Mouse (Mus musculus) megakaryocyte progenitor cell, adult 5-6 weeks (primary cell): ENCODE data around the gene Helt. TPM values are rescaled to one million over a fixed set of nuclear protein-coding genes. Genes with fewer than 3 reads are reported as not detected.
A peak's percentile ranks its signal among the peaks of the same experiment; 100 is the strongest.

ENCODE experiments used
- ATAC-seq: replicated peaks from 2 replicates; pipeline ENCODE4 v1.8.0; 2016; ENCODE audit warnings: mild to moderate bottlenecking, moderate TSS enrichment, inconsistent platforms; ENCODE audit not compliant: poor library complexity
- total RNA-seq, 2 experiments: library from RNA; stranded (forward) in 1 of 2; stranded (reverse) in 1 of 2; fragments of 157-497, 149-512 nt in 1 of 2; fragments of 200-1000 nt in 1 of 2; gene quantifications; 2 replicates each; pipeline versions ENCODE4 v1.2.3 to v1.2.4; 2015 to 2017

Helt gene
- total RNA-seq (2015) (not detected in 2 replicates), total RNA-seq (2017) (not detected in 2 replicates)

DNA sequence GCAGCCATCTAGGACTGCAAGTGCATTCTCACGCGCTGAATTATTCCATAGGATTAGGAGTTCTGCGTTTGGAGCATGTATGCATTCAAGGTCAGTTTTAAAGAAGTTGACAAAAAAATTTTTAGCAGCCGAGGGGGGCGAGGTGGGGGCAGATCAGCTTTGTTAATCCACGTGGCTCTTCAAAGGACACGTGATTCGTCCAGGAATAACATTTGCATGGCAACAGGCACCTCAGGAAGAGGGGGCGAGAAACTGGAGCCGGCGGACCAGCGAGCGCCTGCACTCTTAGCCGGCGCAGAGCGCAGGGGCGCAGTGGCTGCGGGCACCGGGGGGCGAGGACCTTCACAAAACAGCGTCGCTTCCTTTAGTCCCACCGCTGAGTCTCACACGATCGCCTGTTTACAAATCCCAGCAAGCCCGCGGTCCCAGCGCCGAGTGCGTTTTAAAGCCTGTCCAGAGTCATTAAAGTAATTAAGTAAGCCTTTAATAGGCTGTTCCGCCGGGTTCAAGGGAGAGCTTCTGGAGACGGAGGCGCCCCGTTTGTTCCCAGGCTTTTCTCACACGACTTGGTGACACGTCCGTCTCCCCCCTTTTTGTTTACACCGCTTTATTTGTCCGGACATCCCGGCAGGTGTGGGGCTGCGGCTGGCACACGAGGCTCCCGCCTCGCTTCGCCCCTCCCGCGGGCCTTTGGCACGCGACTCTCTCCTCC, at the start of gene Helt:
TSS of gene Helt (minus strand) at position 491 of the 712 bp plus-strand sequence.
- ATAC-seq, result no peak

- no peak for ATAC-seq
Measured at GRCm38 (mm10) chr8:46342272-46342671, 47.8 kb upstream of the Helt start.

GRCm38 (mm10) chr8:46340381-46341273, 46.2 kb upstream of the Helt start:
- peak; percentile 60 for ATAC-seq

- no peak for ATAC-seq
Measured at GRCm38 (mm10) chr8:46339317-46339716, 44.8 kb upstream of the Helt start.

GRCm38 (mm10) chr8:46336351-46336750, 41.9 kb upstream of the Helt start:
- peak; percentile 49 for ATAC-seq

DNA sequence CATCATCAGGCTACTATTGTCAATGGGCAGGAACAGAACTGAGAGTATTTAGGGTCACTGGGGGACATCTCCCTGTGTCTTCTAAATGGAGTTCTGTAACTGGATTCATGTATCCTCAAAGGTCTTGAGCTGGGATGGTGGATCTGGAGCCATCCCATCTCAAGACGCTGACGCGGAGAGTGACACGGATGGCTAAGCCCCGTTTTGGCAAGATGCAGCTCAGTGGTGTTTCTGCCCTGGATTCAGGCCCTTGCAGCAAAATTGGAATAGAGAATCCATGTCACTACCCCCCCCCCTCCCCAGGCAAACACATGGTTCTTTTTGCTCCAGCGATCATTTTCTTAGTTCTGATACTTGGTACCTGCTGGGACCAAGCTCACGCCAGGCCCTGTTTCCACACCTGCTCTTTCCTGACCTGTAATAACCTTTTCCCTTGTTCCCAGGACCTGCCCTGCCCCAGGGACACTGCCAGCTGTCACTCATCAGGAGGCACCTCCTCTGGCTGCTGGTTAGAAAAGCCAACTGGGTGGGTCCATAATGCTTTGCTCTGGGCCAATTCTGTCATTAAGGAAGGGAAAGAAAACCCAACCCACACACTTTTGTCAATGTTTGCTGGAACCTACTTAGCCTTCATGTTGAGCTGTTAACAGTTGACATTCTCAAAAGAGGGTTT, 38.1 kb upstream of the Helt start:
- ATAC-seq, result no peak

- peak; percentile 78 for ATAC-seq
Measured at GRCm38 (mm10) chr8:46331801-46332200, 37.3 kb upstream of the Helt start.

DNA sequence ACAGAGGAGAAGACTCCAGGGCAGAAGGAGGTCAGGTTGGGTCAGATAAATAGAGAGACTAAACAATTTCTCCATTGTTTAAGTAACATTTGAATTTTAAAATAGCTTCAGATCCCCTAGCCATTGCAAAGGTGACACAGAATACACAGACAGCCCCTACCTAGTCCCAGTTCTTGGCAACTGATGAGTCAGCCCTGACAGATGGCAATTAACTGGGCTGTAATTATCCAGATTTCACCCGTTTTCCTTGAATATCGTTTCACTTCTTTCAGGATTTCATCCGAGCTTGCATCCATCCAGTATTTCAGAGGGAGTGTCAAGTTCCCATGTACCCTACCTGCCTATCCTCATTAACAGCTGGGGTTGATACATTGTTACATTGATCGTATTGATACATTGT, 34.9 kb upstream of the Helt start:
- no peak for ATAC-seq

DNA sequence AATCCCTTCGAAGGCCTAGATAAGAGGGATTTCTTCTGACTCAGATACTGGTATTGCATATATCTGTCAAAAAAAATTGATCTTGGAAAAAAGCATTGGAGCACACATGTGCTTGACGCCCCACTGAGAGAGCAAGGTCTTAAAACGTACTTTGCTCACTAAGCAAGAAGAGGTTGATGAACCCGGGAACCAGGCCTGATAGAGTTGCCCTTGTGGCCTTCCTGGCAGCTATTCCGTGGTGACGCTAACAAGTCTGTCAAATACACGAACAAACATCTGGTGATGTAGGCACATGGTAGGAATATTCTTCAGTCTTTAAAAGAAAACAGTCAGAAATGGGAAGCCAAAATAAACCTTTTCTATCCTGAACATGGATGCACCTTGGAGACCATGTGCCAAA, 32.8 kb upstream of the Helt start:
- no peak for ATAC-seq

GRCm38 (mm10) chr8:46326715-46327114, 32.2 kb upstream of the Helt start:
- no peak for ATAC-seq

- ATAC-seq, result no peak
Measured at GRCm38 (mm10) chr8:46324676-46325075, 30.2 kb upstream of the Helt start.

- no peak for ATAC-seq
Measured at GRCm38 (mm10) chr8:46323672-46324191, 29.3 kb upstream of the Helt start.

DNA sequence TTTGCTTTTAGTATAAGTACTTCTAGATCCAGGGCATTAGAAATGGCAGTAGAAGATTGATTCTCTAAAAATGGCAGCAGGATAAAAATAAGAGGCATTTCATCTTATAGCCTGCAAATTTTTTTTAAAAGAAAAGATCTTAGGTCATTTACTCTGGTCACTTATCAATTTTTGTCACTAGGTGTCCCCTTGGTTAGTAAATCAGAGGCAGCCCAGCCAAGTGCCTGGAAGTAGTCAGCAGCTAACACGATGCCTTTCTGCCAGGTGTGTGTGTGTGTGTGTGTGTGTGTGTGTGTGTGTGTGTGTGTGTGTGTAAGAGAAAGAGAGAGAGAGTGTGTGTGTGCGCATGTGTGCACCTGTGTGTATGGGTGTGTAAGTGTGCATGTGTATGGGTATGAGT, 28.4 kb upstream of the Helt start:
- peak; percentile 39; the same call in 1 of the 2 replicates for ATAC-seq

GRCm38 (mm10) chr8:46322421-46322820, 27.9 kb upstream of the Helt start:
- ATAC-seq, result no peak

DNA sequence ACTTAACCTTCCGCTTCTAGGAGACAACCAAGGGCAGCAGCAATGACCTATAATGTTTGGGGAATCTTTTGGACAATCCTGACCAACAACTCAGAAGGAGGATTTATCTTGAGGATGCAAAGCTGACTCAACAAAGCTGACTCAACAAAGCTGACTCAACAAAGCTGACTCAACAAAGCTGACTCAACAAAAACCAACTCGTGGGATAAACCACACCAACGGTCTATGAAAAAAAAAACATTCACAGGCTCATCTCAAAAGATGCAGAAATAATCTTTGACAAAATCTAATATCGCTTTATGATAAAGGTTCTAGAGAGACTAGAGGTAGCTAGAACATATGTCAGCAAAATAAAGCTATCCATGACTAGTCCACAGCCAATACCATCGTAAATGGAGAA, 24.3 kb upstream of the Helt start:
- no peak for ATAC-seq

- no peak for ATAC-seq
Measured at GRCm38 (mm10) chr8:46317161-46317560, 22.7 kb upstream of the Helt start.

DNA sequence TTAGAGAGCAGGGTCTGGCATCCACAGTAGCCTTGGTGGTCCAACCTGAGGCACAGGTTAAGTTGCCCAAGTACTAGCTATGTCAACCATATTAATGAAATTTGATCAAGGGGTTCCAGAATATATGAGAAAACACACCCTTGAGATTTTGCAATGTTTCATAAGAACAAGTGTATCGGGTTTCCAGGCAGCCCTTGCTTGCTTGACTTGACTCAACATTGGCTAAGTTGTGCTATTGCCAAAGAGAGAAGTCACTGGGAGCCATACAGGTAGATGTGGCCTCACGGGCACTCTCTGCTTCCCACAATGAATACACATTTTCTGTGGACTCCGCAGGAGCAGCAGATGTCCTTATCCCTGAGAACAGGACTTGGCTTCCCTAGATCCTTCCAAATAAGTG, 19.3 kb upstream of the Helt start:
- no peak; the same call in 1 of the 2 replicates for ATAC-seq

GRCm38 (mm10) chr8:46311159-46311558, 16.7 kb upstream of the Helt start:
- ATAC-seq, result peak; percentile 99

DNA sequence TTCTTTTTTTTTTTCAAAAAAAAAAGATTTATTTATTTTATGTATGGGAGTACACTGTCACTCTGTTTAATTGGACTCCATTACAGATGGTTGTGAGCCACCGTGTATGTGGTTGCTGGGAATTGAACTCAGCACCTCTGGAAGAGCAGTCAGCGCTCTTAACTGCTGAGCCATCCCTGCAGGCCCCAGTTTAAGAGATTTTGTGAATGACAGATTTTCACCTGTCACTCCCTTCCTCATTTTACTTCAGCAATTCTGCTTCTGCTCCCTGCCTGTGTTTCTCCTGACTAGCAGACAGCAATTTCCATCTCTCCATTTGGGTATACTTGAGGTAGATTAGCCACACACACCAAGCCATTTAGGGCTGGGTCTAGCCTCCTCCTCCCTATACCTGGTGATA, 13.7 kb upstream of the Helt start:
- ATAC-seq, result no peak

GRCm38 (mm10) chr8:46305733-46306349, 11.4 kb upstream of the Helt start:
- ATAC-seq, result peak; percentile 80

DNA sequence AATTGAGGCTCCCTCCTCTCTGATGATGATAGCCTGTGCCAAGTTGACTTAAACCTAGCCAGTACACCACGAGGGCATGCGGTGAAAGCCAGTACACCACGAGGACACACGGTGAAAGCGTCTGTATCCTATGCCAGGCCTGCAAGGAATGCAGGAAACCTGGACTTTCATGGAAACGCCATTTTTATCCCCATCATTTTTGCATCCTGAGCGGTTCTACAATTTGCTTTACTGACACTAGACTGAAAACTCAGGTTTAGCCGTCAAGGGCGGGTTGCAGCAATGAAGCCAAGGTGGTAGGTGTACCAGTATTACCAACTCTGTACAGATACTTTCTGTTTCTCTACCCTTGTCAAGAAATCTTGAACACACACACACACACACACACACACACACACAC, 7.7 kb upstream of the Helt start:
- ATAC-seq, result no peak
